Mouse (Mus musculus) lung, embryonic 14.5 days (tissue): ENCODE data around the gene Rbfox2. TPM values are rescaled to one million over a fixed set of nuclear protein-coding genes. Genes with fewer than 3 reads are reported as not detected.

Experiments used
- ATAC-seq: fragments of 200-750 bp; cut with Nextera tagmentation; 2 replicates; pipeline ENCODE4 v1.8.0; 2017; ENCODE audit warnings: mild to moderate bottlenecking, moderate TSS enrichment, moderate library complexity; ENCODE audit not compliant: insufficient read depth
- DNase-seq: peaks from one replicate; pipeline ENCODE4 v3.0.0-alpha.2; 2015
- H3K27ac ChIP-seq: fragments of 300-500 bp; sonication (generic); 2 replicates; pipeline ENCODE4 v1.5.1; 2014; ENCODE audit warnings: low read depth, mild to moderate bottlenecking, moderate library complexity
- H3K27me3 ChIP-seq: fragments of 300-500 bp; sonication (generic); 2 replicates; pipeline ENCODE4 v1.6.1; 2014; ENCODE audit warnings: low read length, control low read depth; ENCODE audit not compliant: insufficient read depth
- H3K36me3 ChIP-seq: fragments of 300-500 bp; sonication (generic); 2 replicates; pipeline ENCODE4 v1.6.1; 2014; ENCODE audit warnings: control low read depth; ENCODE audit not compliant: insufficient read depth
- H3K4me1 ChIP-seq: fragments of 300-500 bp; sonication (generic); 2 replicates; pipeline ENCODE4 v1.6.1; 2014; ENCODE audit warnings: antibody characterized with exemption, control low read depth; ENCODE audit not compliant: insufficient read depth
- H3K4me2 ChIP-seq: fragments of 300-500 bp; sonication (generic); 2 replicates; pipeline ENCODE4 v1.6.1; 2014; ENCODE audit warnings: mild to moderate bottlenecking
- H3K4me3 ChIP-seq: fragments of 300-500 bp; sonication (generic); 2 replicates; pipeline ENCODE4 v1.5.1; 2014; ENCODE audit warnings: low read depth, low read length
- H3K9ac ChIP-seq: fragments of 300-500 bp; sonication (generic); 2 replicates; pipeline ENCODE4 v1.6.1; 2014
- H3K9me3 ChIP-seq: fragments of 300-500 bp; sonication (generic); 2 replicates; pipeline ENCODE4 v1.6.1; 2016; ENCODE audit warnings: low read depth, low read length, control low read depth
- CTCF ChIP-seq: IDR thresholded peaks from 2 replicates; pipeline ENCODE4 v1.5.1; 2016; ENCODE audit warnings: antibody characterized with exemption, low read depth
- WGBS: fragments of 180-500 bp; shearing (Covaris S2); extraction: QIAGEN DNeasy Blood & Tissue Kit; methylation state at CpG from one replicate; pipeline ENCODE4 v1.1.7; 2014; 5-methylcytosine and 5-hydroxymethylcytosine counted together
- polyA plus RNA-seq: library from polyadenylated mRNA; unstranded; fragments of >200 nt; fragmentation: Nextera tagmentation; extraction: Ambion mirVana; gene quantifications from 2 replicates; pipeline ENCODE4 v1.2.1, GENCODE M21; 2014

Rbfox2 gene
- polyA plus RNA-seq, 1 experiment from 2014 or later: 55.8 TPM

DNA sequence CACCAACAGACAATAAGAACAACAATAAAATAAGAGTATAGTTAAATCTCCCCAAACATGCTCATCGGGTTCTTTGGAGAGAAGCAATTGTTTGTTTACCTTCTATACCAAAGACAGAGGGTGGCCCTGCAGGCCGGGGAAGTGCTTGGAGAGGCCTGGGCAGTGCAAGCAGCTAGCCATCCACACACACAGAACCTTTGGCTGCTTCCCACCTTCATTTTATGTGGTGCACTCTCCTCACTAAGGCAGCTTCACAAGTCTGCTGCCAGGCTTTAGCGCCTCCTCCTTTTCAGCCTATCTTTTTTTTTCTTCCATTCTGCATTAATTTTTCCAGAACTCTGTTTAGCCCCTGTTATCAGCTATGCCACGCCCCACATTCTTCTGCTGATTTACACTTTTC is 165.1 kb downstream of the Rbfox2 start:
- peaks cover 3% of the 10 kb centered on the region; the same call in 1 of the 2 replicates for H3K4me1 ChIP-seq
- no peak overlapping the region for H3K4me2 ChIP-seq
- no peak overlapping the region for H3K27ac ChIP-seq
- 43% methylated on average over 4 of the region's 4 CpGs for WGBS
- H3K9me3 ChIP-seq: no peaks in the 10 kb centered on the region
- H3K36me3 ChIP-seq: peaks cover 2% of the 10 kb centered on the region; the same call in 1 of the 2 replicates
- no peak for DNase-seq
- no peak for TF ChIP-seq CTCF
- ATAC-seq: no peak
- H3K9ac ChIP-seq: no peak overlapping the region
- no peaks in the 10 kb centered on the region for H3K27me3 ChIP-seq
- H3K4me3 ChIP-seq: no peak overlapping the region

DNA sequence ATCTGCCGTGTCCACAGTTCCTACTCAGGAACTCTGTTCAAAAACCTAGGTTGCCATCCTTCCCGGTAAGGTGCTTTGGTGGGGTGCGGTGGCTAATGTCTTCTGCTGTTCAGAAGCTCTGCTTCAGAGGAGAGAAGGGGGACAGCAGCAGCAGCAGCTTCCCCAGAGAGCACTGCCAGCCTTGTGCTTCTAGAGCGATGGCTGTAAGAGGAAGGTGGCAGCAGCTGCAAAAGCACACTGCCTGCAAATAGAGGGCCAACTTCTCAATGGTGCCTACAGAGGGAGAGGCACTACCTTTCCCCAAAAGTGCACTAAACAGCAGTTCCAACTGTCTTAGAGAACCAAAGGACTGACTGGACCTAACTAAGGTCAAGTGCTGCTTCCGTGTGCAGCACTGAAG is 168.5 kb downstream of the Rbfox2 start:
- no peak overlapping the region for H3K4me3 ChIP-seq
- no peak for DNase-seq
- H3K36me3 ChIP-seq: peaks cover 9% of the 10 kb centered on the region; the same call in 1 of the 2 replicates
- H3K9ac ChIP-seq: no peak overlapping the region
- no peak for TF ChIP-seq CTCF
- H3K9me3 ChIP-seq: no peaks in the 10 kb centered on the region
- WGBS: 62% methylated on average over 5 of the region's 5 CpGs
- H3K4me1 ChIP-seq: peaks cover 3% of the 10 kb centered on the region; the same call in 1 of the 2 replicates
- no peak for ATAC-seq
- H3K4me2 ChIP-seq: no peak overlapping the region
- no peaks in the 10 kb centered on the region for H3K27me3 ChIP-seq
- no peak overlapping the region for H3K27ac ChIP-seq

DNA sequence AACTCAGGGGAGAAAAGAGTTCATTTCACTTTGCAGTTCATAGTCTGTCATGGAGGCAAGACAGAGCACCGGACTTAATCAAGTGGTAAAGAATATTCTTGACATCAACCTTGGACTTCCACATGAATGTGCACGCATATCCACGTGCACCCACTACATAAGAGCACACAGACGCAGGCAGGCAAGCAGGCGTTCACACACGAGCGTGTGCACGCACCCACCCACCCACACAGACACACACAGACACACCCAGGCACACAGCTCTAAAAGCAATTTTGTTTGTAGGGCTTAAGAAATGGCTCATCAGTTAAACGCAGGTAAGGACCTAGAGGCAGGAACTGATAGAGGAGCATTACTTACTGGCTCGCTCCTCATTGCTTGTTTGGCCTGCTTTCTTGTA is 172.3 kb downstream of the Rbfox2 start:
- DNase-seq (no peak), ATAC-seq (no peak)
- Histone ChIP-seq H3K9me3 (no peaks in the 10 kb centered on the region), H3K4me3 (no peak overlapping the region), H3K27ac (no peak overlapping the region), H3K36me3 (peaks cover 38% of the 10 kb centered on the region), H3K9ac (no peak overlapping the region), H3K4me1 (no peaks in the 10 kb centered on the region), H3K4me2 (no peak overlapping the region), H3K27me3 (no peaks in the 10 kb centered on the region)
- 98% methylated on average over 10 of the region's 10 CpGs for whole genome bisulfite sequencing
- TF ChIP-seq CTCF: no peak

DNA sequence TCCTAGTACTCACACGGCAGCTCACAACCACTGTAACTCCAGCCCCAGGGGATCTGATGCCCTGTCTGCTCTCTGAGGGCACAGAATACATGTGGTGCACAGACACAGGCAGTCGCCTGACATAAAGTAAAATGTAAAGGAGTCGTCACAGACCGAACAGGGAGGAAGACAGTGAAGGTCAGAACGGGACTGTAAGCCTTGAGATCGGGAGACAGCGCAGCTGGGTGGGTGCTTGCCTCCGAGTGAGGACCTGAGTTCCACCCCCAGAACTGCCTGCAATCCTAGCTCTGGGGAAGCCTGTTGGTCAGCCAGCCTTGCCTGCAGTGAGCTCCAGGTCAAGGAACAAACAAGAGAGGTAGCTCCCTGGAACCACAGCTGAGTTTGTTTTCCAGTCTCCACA is 177.7 kb downstream of the Rbfox2 start:
- Histone ChIP-seq H3K27ac (no peak overlapping the region), H3K9me3 (no peaks in the 10 kb centered on the region), H3K9ac (no peak overlapping the region), H3K4me2 (no peak overlapping the region), H3K36me3 (peaks cover 42% of the 10 kb centered on the region), H3K4me3 (no peak overlapping the region), H3K27me3 (no peaks in the 10 kb centered on the region), H3K4me1 (0 out of 2 replicates have a peak, but pooled peaks cover 3% of the 10 kb centered on the region)
- TF ChIP-seq CTCF: no peak
- ATAC-seq (no peak), DNase-seq (no peak)
- 87% methylated on average over 8 of the region's 8 CpGs for WGBS

DNA sequence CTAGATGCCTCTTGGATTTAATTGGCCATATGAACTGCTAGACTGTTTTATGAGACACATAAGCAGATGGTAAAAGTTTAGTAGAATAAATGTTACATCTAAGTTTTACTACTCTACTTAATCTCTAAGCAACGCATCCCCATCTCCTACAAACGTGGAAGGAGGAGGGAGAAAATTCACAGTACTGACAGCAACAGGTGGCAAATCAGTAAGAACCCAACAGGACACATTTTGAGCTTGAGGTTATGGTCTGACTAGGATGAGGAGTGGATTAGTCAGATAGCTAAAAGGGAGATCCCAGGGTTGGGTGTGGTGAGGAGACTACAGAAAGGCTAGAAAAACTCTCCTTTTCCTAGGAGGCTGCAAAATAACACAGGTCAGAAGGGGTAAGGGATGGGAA is 179.1 kb downstream of the Rbfox2 start:
- no peak for DNase-seq
- Histone ChIP-seq H3K4me2 (no peak overlapping the region), H3K4me3 (no peak overlapping the region), H3K27me3 (no peaks in the 10 kb centered on the region), H3K9ac (no peak overlapping the region), H3K27ac (no peak overlapping the region), H3K4me1 (peaks cover 10% of the 10 kb centered on the region; the same call in 1 of the 2 replicates), H3K9me3 (no peaks in the 10 kb centered on the region), H3K36me3 (peaks cover 37% of the 10 kb centered on the region)
- ATAC-seq: no peak
- TF ChIP-seq CTCF: no peak
- 79% methylated on average over 2 of the region's 2 CpGs for WGBS

DNA sequence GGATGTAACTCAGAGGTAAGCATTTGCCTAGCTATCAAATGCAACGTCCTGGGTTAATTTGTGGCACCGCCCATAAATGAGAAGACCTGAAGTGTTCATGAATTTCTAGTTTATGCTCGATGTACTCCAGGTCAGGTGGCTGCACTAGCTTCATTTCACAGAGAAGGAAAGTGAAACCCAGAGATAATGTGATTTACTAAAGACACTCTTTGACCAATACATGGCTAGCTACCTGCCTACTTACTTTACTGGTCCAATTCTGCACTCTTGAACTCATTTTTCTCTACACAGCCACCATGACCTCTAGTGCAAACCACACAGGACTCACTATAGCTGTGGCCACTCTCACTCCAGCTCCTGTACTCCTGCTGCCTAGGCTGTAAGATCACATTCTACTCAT is 180.1 kb downstream of the Rbfox2 start:
- 89% methylated on average over 3 of the region's 3 CpGs for WGBS
- DNase-seq (no peak), ATAC-seq (no peak)
- no peak overlapping the region for H3K27ac ChIP-seq
- peaks cover 26% of the 10 kb centered on the region for H3K36me3 ChIP-seq
- no peak for TF ChIP-seq CTCF
- H3K27me3 ChIP-seq: no peaks in the 10 kb centered on the region
- H3K4me1 ChIP-seq: peaks cover 10% of the 10 kb centered on the region
- H3K4me2 ChIP-seq: no peak overlapping the region
- no peaks in the 10 kb centered on the region for H3K9me3 ChIP-seq
- H3K4me3 ChIP-seq: no peak overlapping the region
- H3K9ac ChIP-seq: no peak overlapping the region

DNA sequence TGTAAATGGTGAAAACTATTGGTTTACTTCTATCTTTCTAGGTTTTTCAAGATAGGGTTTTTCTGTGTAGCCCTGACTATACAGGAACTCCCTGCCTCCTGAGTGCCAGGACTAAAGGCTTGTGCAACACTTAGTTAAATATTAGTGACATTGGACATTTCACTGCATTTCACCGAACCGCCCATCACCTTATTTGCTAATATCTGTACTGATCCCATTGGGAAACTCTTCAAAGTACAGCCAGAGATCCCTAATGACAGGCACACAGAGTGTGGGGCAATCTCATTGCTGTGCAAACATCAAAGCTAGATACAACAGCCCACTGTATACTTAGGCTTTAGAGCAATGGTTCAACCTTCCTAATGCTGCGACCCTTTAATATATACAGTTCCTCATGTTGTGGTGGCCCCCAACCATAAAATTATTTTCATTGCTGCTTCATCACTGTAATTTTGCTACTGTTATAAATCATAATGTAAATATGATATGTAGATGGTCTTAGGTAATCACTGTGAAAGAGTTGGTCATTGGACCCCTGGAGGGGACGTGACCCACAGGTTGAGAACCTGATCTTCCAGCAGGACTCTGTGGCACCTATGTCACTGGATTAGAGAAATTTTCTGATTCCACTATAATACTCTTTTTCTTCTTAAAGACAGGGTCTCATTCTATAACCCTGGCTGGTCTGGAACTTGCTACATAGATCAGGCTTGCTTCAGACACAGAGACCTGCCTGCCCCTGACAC is 182.3 kb downstream of the Rbfox2 start:
- 75% methylated on average over 4 of the region's 4 CpGs for WGBS
- no peak overlapping the region for H3K27ac ChIP-seq
- no peaks in the 10 kb centered on the region for H3K27me3 ChIP-seq
- ATAC-seq (no peak), DNase-seq (no peak)
- H3K4me1 ChIP-seq: peaks cover 10% of the 10 kb centered on the region
- H3K36me3 ChIP-seq: peaks cover 18% of the 10 kb centered on the region
- no peak for TF ChIP-seq CTCF
- no peak overlapping the region for H3K4me3 ChIP-seq
- no peak overlapping the region for H3K4me2 ChIP-seq
- no peak overlapping the region for H3K9ac ChIP-seq
- H3K9me3 ChIP-seq: no peaks in the 10 kb centered on the region
